Mouse (Mus musculus) heart, adult 8-10 months (tissue): ENCODE results near the gene Nupr1l. TPM values are rescaled to one million over a fixed set of nuclear protein-coding genes. Genes with fewer than 3 reads are reported as not detected.

Experiments used
- total RNA-seq, 4 experiments: library from RNA; stranded (reverse); gene quantifications; 2 replicates each; pipeline ENCODE4 v1.2.4; 2022

The Nupr1l gene
- total RNA-seq, 4 experiments from 2014 or later = 0.47 to 1.7 (median 1.0) TPM

Other genes with a start within 250 kb of the Nupr1l start
- 1 to 10 TPM; 2.9 to 3.9 (median 3.1) TPM for gene Zfp11, start 238.4 kb upstream of the Nupr1l start, total RNA-seq
- gene Sept14, start 200.0 kb upstream of the Nupr1l start, total RNA-seq = not detected
- 10 to 100 TPM; 86.3 to 98.9 (median 90.7) TPM for gene Mrps17, start 193.0 kb upstream of the Nupr1l start, total RNA-seq
- 1,000 to 10,000 TPM in 2 of 4 experiments, 100 to 1,000 TPM in 2; 969 to 1,032 (median 999) TPM for gene Nipsnap2, start 183.5 kb upstream of the Nupr1l start, total RNA-seq
- 1 to 10 TPM; 8.0 to 10.0 (median 8.6) TPM for gene Psph, start 121.1 kb upstream of the Nupr1l start, total RNA-seq
- 10 to 100 TPM in 2 of 4 experiments, 1 to 10 TPM in 2; 5.9 to 11.7 (median 10.7) TPM for gene Sumf2, start 61.6 kb upstream of the Nupr1l start, total RNA-seq
- 1,000 to 10,000 TPM; 1,037 to 1,147 (median 1,095) TPM for gene Chchd2, start 21.1 kb upstream of the Nupr1l start, total RNA-seq
- gene Zbed5, start 12.8 kb upstream of the Nupr1l start, total RNA-seq = under 1 TPM; 0.19 to 0.47 (median 0.39) TPM
- gene Phkg1, start 10.0 kb upstream of the Nupr1l start, total RNA-seq = 10 to 100 TPM; 14.9 to 25.5 (median 21.2) TPM
- gene Vkorc1l1, start 33.4 kb downstream of the Nupr1l start, total RNA-seq = 10 to 100 TPM; 14.7 to 18.3 (median 17.0) TPM
- 10 to 100 TPM; 11.7 to 14.2 (median 12.8) TPM for gene Gusb, start 94.5 kb downstream of the Nupr1l start, total RNA-seq
- gene Asl, start 120.7 kb downstream of the Nupr1l start, total RNA-seq = 1 to 10 TPM; 3.0 to 7.1 (median 6.3) TPM
- gene Crcp, start 120.8 kb downstream of the Nupr1l start, total RNA-seq = 10 to 100 TPM; 11.5 to 16.1 (median 14.5) TPM
- 10 to 100 TPM in 1 of 4 experiments, 1 to 10 TPM in 3; 8.2 to 10.6 (median 9.3) TPM for gene Tpst1, start 164.8 kb downstream of the Nupr1l start, total RNA-seq
- 1 to 10 TPM; 2.1 to 3.6 (median 3.1) TPM for gene Kctd7, start 236.3 kb downstream of the Nupr1l start, total RNA-seq